ENCODE assay signal across 16 mouse cellular contexts in genomic region chr11:4853021-4853420, GRCm38 (mm10). TPM values are rescaled to one million over a fixed set of nuclear protein-coding genes. Genes with fewer than 3 reads are reported as not detected.
A peak's percentile ranks its signal among the peaks of the same experiment; 100 is the strongest.
DNase-seq lines count a peak whose midpoint lies in the region; ATAC-seq and TF ChIP-seq lines count a peak whose summit lies in the region.
"Had no signal": no experiment of that assay in that cellular context is flagged by ENCODE, and none has a peak within 500 bp of the region (broad histone marks: within the 10 kb centered on the region; RNA-seq: fewer than 3 reads in every experiment).

No protein-coding gene starts in this region.

- DNase-seq in liver, embryonic 14.5 days (ENCODE audit: low read depth in 3 of 3, low spot score in 3 of 3) = no peak
- DNase-seq in liver (no peak), MEL (ENCODE audit: low read depth, low spot score) (peak; percentile 40)
- DNase-seq in T-cell, adult 2 months (ENCODE audit: low spot score) = peak; percentile 21
- DNase-seq in frontal cortex, postnatal 10 days (ENCODE audit: low spot score in 2 of 2) = no peak
- DNase-seq: adrenal gland, postnatal 10 days; cerebellum, adult 11-12 months; cerebellum, postnatal 10 days; gastrocnemius, postnatal 36 days; heart, postnatal 36 days; kidney, adult 18-20 months had no signal

- no peak for TF ChIP-seq EP300 in liver, embryonic 14.5 days (IDR thresholded peaks at IDR 0.05; ENCODE audit: low read depth)
- no peak for TF ChIP-seq EP300 in MEL (IDR thresholded peaks at IDR 0.05; ENCODE audit: low read depth in 1 of 2, low read length in 2 of 2)

- H3K4me2 ChIP-seq in liver, embryonic 14.5 days (ENCODE audit: low read depth) = no peak overlapping the region
- no peak overlapping the region for H3K4me2 ChIP-seq in forebrain, embryonic 13.5 days
- H3K4me2 ChIP-seq: heart, embryonic 13.5 days; hindbrain, embryonic 15.5 days had no signal

- H3K27me3 ChIP-seq in liver, embryonic 14.5 days (ENCODE audit: control insufficient read depth, insufficient read depth, low read length) = no peaks in the 10 kb centered on the region
- H3K27me3 ChIP-seq in MEL (ENCODE audit: control insufficient read depth in 1 of 2, insufficient read depth in 2 of 2, low read length in 2 of 2) = peaks cover under 1 to 5% of the 10 kb centered on the region in 2 experiments; a peak in 3 of 4 replicates
- no peaks in the 10 kb centered on the region for H3K27me3 ChIP-seq in forebrain, embryonic 13.5 days
- H3K27me3 ChIP-seq: heart, embryonic 13.5 days; hindbrain, embryonic 15.5 days had no signal

- TF ChIP-seq CTCF in liver, embryonic 14.5 days (IDR thresholded peaks at IDR 0.05; ENCODE audit: low read depth) = peak; percentile 15; the same call in 1 of the 2 replicates
- TF ChIP-seq CTCF in MEL (IDR thresholded peaks at IDR 0.05 in 2 of 3, conservative IDR thresholded peaks at IDR 0.05 in 1 of 3; ENCODE audit: control insufficient read depth in 1 of 3, insufficient read depth in 1 of 3, low read depth in 2 of 3, low read length in 3 of 3, poor library complexity in 1 of 3, severe bottlenecking in 1 of 3) = peak in 2 of 3 experiments; percentile 31 to 34; a peak in 4 of 6 replicates

- H3K36me3 ChIP-seq in liver, embryonic 14.5 days (replicated peaks; ENCODE audit: control insufficient read depth, insufficient read depth, low read depth) = no peaks in the 10 kb centered on the region
- peaks cover 0 to 5% of the 10 kb centered on the region in 2 experiments; a peak in 2 of 4 replicates for H3K36me3 ChIP-seq in MEL (ENCODE audit: control insufficient read depth in 1 of 2, insufficient read depth in 2 of 2, low read length in 2 of 2)
- H3K36me3 ChIP-seq in forebrain, embryonic 13.5 days (ENCODE audit: poor library complexity, severe bottlenecking) = no peaks in the 10 kb centered on the region
- H3K36me3 ChIP-seq: embryonic facial prominence, embryonic 10.5 days; heart, embryonic 13.5 days; hindbrain, embryonic 15.5 days had no signal

- H3K4me3 ChIP-seq in liver, embryonic 14.5 days (ENCODE audit: insufficient read depth in 1 of 2, low read depth in 2 of 2, low read length in 2 of 2) = no peak overlapping the region
- no peak overlapping the region for H3K4me3 ChIP-seq in MEL (ENCODE audit: control insufficient read depth in 1 of 2, insufficient read depth in 1 of 2, low read depth in 2 of 2, low read length in 2 of 2)
- no peak overlapping the region for H3K4me3 ChIP-seq in forebrain, embryonic 13.5 days
- H3K4me3 ChIP-seq: embryonic facial prominence, embryonic 10.5 days; heart, embryonic 13.5 days; hindbrain, embryonic 15.5 days had no signal

- no peak for TF ChIP-seq POLR2A in MEL (IDR thresholded peaks at IDR 0.05; ENCODE audit: control insufficient read depth in 1 of 2, insufficient read depth in 1 of 2, low read depth in 1 of 2, low read length in 2 of 2, poor library complexity in 1 of 2)

- H3K79me2 ChIP-seq in MEL (ENCODE audit: control insufficient read depth, insufficient read depth, low read length, poor library complexity) = peaks cover 12% of the 10 kb centered on the region

- no peak overlapping the region for H3K27ac ChIP-seq in liver, embryonic 14.5 days
- H3K27ac ChIP-seq in MEL (ENCODE audit: control insufficient read depth, low read depth, low read length) = no peak overlapping the region
- H3K27ac ChIP-seq in forebrain, embryonic 13.5 days = no peak overlapping the region
- H3K27ac ChIP-seq: embryonic facial prominence, embryonic 10.5 days; heart, embryonic 13.5 days; hindbrain, embryonic 15.5 days had no signal

- no peak overlapping the region for H3K9ac ChIP-seq in liver, embryonic 14.5 days (replicated peaks)
- H3K9ac ChIP-seq in MEL (ENCODE audit: control insufficient read depth, low read depth, low read length, poor library complexity, severe bottlenecking) = no peak overlapping the region
- no peak overlapping the region for H3K9ac ChIP-seq in forebrain, embryonic 13.5 days
- H3K9ac ChIP-seq: heart, embryonic 13.5 days; hindbrain, embryonic 15.5 days had no signal

- no peaks in the 10 kb centered on the region for H3K4me1 ChIP-seq in liver, embryonic 14.5 days (replicated peaks; ENCODE audit: control insufficient read depth in 2 of 2, insufficient read depth in 2 of 2, low read length in 1 of 2)
- 0 out of 4 replicates have a peak, but pooled peaks cover 0 to 6% of the 10 kb centered on the region in 2 experiments for H3K4me1 ChIP-seq in MEL (ENCODE audit: control insufficient read depth in 1 of 2, insufficient read depth in 2 of 2, low read length in 2 of 2)
- H3K4me1 ChIP-seq in forebrain, embryonic 13.5 days = peaks cover 9% of the 10 kb centered on the region

- no peak for TF ChIP-seq RAD21 in MEL (IDR thresholded peaks at IDR 0.05; ENCODE audit: low read depth, low read length)

- no peak for ATAC-seq in liver, embryonic 14.5 days (ENCODE audit: insufficient read depth)
- no peak for ATAC-seq in forebrain, embryonic 13.5 days
- ATAC-seq: forebrain, embryonic 14.5 days had no signal

- no peaks in the 10 kb centered on the region for H3K9me3 ChIP-seq in liver, embryonic 14.5 days (ENCODE audit: control insufficient read depth, low read length)
- no peaks in the 10 kb centered on the region for H3K9me3 ChIP-seq in MEL (replicated peaks; ENCODE audit: insufficient read depth, low read length)
- no peaks in the 10 kb centered on the region for H3K9me3 ChIP-seq in forebrain, embryonic 13.5 days (replicated peaks)
- H3K9me3 ChIP-seq: embryonic facial prominence, embryonic 10.5 days; heart, embryonic 13.5 days; hindbrain, embryonic 15.5 days had no signal

TF ChIP-seq in MEL, 35 proteins besides CTCF, POLR2A, EP300 and RAD21:
- TF ChIP-seq SMC3 (IDR thresholded peaks at IDR 0.05; ENCODE audit: low read depth, low read length) = no peak
- no peak for TF ChIP-seq ZKSCAN1 (IDR thresholded peaks at IDR 0.05; ENCODE audit: low read depth, low read length)
- no peak for TF ChIP-seq MEF2A (IDR thresholded peaks at IDR 0.05; ENCODE audit: extremely low read depth, insufficient replicate concordance, low read depth, low read length, poor library complexity, severe bottlenecking)
- no peak for TF ChIP-seq MYB (IDR thresholded peaks at IDR 0.05; ENCODE audit: low read depth, low read length)
- no peak for TF ChIP-seq NRF1 (IDR thresholded peaks at IDR 0.05; ENCODE audit: insufficient read depth, low read depth, low read length, poor library complexity, severe bottlenecking)
- TF ChIP-seq NELFE (IDR thresholded peaks at IDR 0.05; ENCODE audit: low read depth, low read length) = no peak
- TF ChIP-seq MXI1 (IDR thresholded peaks at IDR 0.05; ENCODE audit: low read depth, low read length) = no peak
- TF ChIP-seq MYC (IDR thresholded peaks at IDR 0.05; ENCODE audit: low read depth, low read length) = no peak
- no peak for TF ChIP-seq ZMIZ1 (IDR thresholded peaks at IDR 0.05; ENCODE audit: low read depth, low read length)
- no peak for TF ChIP-seq GABPA (IDR thresholded peaks at IDR 0.05; ENCODE audit: low read depth, low read length)
- no peak for TF ChIP-seq MAFK (IDR thresholded peaks at IDR 0.05; ENCODE audit: borderline replicate concordance, low read depth, low read length)
- TF ChIP-seq CHD2 (IDR thresholded peaks at IDR 0.05; ENCODE audit: low read length) = no peak
- TF ChIP-seq HCFC1 (IDR thresholded peaks at IDR 0.05; ENCODE audit: low read depth, low read length) = no peak
- no peak for TF ChIP-seq ELF1 (IDR thresholded peaks at IDR 0.05; ENCODE audit: low read depth, low read length)
- TF ChIP-seq TCF12 (IDR thresholded peaks at IDR 0.05; ENCODE audit: low read depth, low read length) = no peak
- TF ChIP-seq USF2 (IDR thresholded peaks at IDR 0.05; ENCODE audit: borderline replicate concordance in 1 of 2, insufficient read depth in 1 of 2, low read depth in 1 of 2, low read length in 2 of 2) = no peak
- TF ChIP-seq KAT2A (conservative IDR thresholded peaks at IDR 0.05; ENCODE audit: low read depth, low read length) = no peak

RNA-seq across cellular contexts. Expression of gene Nf2, which starts 3.7 kb away (rescaled TPM):
- polyA plus RNA-seq in liver, embryonic 14.5 days (2012; rRNA removed) = 9.3 and 12.1 TPM in 2 replicates
- polyA plus RNA-seq in liver, embryonic 14.5 days (2014; fragmentation: Nextera tagmentation; extraction: Ambion mirVana) = 10.7 TPM in 2 replicates
- total RNA-seq in MEL (2012; rRNA removed) = 70.3 and 73.6 TPM in 2 replicates
- polyA plus RNA-seq in MEL (2012; ENCODE audit: insufficient read depth in 1 of 2, insufficient read length in 2 of 2, low read depth in 1 of 2, low replicate concordance in 2 of 2, missing spikeins in 1 of 2) = 100 to 1,000 TPM in 1 of 2 experiments, 10 to 100 TPM in 1; 95.6 to 246 TPM
- polyA plus RNA-seq in forebrain, embryonic 13.5 days (2015; fragmentation: Nextera tagmentation; extraction: Ambion mirVana) = 56.8 and 58.2 TPM in 2 replicates

RNA-seq across cellular contexts. Expression of gene Nipsnap1, which starts 20.7 kb away (rescaled TPM):
- polyA plus RNA-seq in liver, embryonic 14.5 days (2012; rRNA removed) = 33.2 and 41.9 TPM in 2 replicates
- 63.4 and 70.2 TPM in 2 replicates for polyA plus RNA-seq in liver, embryonic 14.5 days (2014; fragmentation: Nextera tagmentation; extraction: Ambion mirVana)
- 13.7 and 14.9 TPM in 2 replicates for total RNA-seq in MEL (2012; rRNA removed)
- 10 to 100 TPM in 1 of 2 experiments, not detected in 1; 22.9 TPM for polyA plus RNA-seq in MEL (2012; ENCODE audit: insufficient read depth in 1 of 2, insufficient read length in 2 of 2, low read depth in 1 of 2, low replicate concordance in 2 of 2, missing spikeins in 1 of 2)
- 118 and 120 TPM in 2 replicates for polyA plus RNA-seq in forebrain, embryonic 13.5 days (2015; fragmentation: Nextera tagmentation; extraction: Ambion mirVana)

RNA-seq across cellular contexts. Expression of gene Thoc5, which starts 42.1 kb away (rescaled TPM):
- polyA plus RNA-seq in liver, embryonic 14.5 days (2012; rRNA removed) = 12.8 and 17.2 TPM in 2 replicates
- polyA plus RNA-seq in liver, embryonic 14.5 days (2014; fragmentation: Nextera tagmentation; extraction: Ambion mirVana) = 15.9 and 19.3 TPM in 2 replicates
- total RNA-seq in MEL (2012; rRNA removed) = 75.3 and 80.4 TPM in 2 replicates
- polyA plus RNA-seq in MEL (2012; ENCODE audit: insufficient read depth in 1 of 2, insufficient read length in 2 of 2, low read depth in 1 of 2, low replicate concordance in 2 of 2, missing spikeins in 1 of 2) = 10 to 100 TPM; 69.1 to 72.0 TPM
- polyA plus RNA-seq in forebrain, embryonic 13.5 days (2015; fragmentation: Nextera tagmentation; extraction: Ambion mirVana) = 59.1 and 60.6 TPM in 2 replicates

Comparison
In these comparisons a context has a peak if more than half of its experiments do, and no peak if none do; other contexts are left out.
1. DNase-seq: peak in MEL (single experiment) and T-cell, adult 2 months (single experiment); none in liver, embryonic 14.5 days (0 of 3), liver (single experiment) and frontal cortex, postnatal 10 days (0 of 2).